Mouse (Mus musculus): ENCODE measurements at regions not wholly inside any gene's neighbourhood (a gene's known extent, or its start where the extent isn't known, plus 50 kb on each side); places are given as distances from the start of the nearest gene placed in this dataset.

DNA sequence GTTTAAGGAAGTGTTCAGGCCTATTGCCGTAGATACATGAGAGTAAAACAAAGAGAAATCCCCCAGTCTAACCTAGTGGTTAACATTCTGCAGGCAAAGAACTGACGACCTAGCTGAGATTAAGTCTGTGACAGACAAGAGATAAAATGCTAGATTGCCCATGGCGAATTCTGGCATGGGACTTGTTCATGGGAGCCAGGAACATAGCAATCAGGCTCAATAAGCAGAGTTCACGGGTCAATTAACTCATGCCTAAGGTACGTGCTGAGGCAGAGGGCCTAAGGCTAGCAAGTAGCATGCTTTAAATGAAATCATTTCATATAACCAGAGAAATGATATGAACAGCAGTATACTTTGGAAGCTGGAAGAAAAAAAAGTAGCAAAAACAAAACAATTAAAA lies 1119.2 kb upstream of the Adgrl2 start:
- Histone ChIP-seq H3K4me2 (replicated peaks; ENCODE audit: low read depth, low read length, severe bottlenecking) (no peak overlapping the region), H3K4me1 (ENCODE audit: control insufficient read depth, insufficient read depth, low read length) (no peaks in the 10 kb centered on the region), H3K9me3 (ENCODE audit: control insufficient read depth, low read length) (no peaks in the 10 kb centered on the region), H3K27ac (replicated peaks; ENCODE audit: low read depth, low read length) (no peak overlapping the region), H3K27me3 (ENCODE audit: control insufficient read depth, insufficient read depth, low read length) (no peaks in the 10 kb centered on the region), H3K9ac (ENCODE audit: low read depth, low read length, severe bottlenecking) (no peak overlapping the region), H3K36me3 (ENCODE audit: control insufficient read depth, insufficient read depth, low read length) (no peaks in the 10 kb centered on the region), H3K4me3 (replicated peaks; ENCODE audit: low read length) (no peak overlapping the region)
- ATAC-seq (ENCODE audit: low FRiP score, low read depth) (no peak), DNase-seq (ENCODE audit: low spot score) (no peak)
- WGBS = 58% methylated on average over 5 of the region's 5 CpGs
- TF ChIP-seq POLR2A (IDR thresholded peaks at IDR 0.05; ENCODE audit: borderline replicate concordance, extremely low read depth, insufficient read depth, insufficient read length) = no peak

DNA sequence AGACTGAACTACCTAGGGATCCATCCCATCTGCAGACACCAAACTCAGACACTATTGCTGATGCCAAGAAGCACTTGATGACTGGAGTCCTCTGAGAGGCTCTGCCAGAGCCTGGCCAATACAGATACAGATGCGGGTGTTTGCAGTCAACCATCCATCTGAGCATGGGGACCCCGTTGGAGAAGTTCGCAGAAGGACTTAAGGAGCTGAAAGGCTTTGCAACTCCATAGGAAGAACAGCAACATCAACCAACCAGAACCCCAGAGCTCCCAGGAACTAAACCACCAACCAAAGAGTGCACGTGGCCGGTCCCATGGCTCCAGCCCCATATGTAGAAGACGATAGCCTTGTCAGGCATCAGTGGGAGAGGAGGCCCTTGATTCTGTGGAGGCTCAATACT lies 1121.9 kb upstream of the Adgrl2 start:
- Histone ChIP-seq H3K9ac (ENCODE audit: low read depth, low read length, severe bottlenecking) (no peak overlapping the region), H3K27me3 (ENCODE audit: control insufficient read depth, insufficient read depth, low read length) (no peaks in the 10 kb centered on the region), H3K9me3 (ENCODE audit: control insufficient read depth, low read length) (no peaks in the 10 kb centered on the region), H3K27ac (replicated peaks; ENCODE audit: low read depth, low read length) (no peak overlapping the region), H3K4me2 (replicated peaks; ENCODE audit: low read depth, low read length, severe bottlenecking) (no peak overlapping the region), H3K4me1 (ENCODE audit: control insufficient read depth, insufficient read depth, low read length) (no peaks in the 10 kb centered on the region), H3K36me3 (ENCODE audit: control insufficient read depth, insufficient read depth, low read length) (no peaks in the 10 kb centered on the region), H3K4me3 (replicated peaks; ENCODE audit: low read length) (no peak overlapping the region)
- ATAC-seq (ENCODE audit: low FRiP score, low read depth) = no peak
- DNase-seq (ENCODE audit: low spot score) = no peak
- TF ChIP-seq POLR2A (IDR thresholded peaks at IDR 0.05; ENCODE audit: borderline replicate concordance, extremely low read depth, insufficient read depth, insufficient read length) = no peak
- 89% methylated on average over 6 of the region's 6 CpGs for WGBS

DNA sequence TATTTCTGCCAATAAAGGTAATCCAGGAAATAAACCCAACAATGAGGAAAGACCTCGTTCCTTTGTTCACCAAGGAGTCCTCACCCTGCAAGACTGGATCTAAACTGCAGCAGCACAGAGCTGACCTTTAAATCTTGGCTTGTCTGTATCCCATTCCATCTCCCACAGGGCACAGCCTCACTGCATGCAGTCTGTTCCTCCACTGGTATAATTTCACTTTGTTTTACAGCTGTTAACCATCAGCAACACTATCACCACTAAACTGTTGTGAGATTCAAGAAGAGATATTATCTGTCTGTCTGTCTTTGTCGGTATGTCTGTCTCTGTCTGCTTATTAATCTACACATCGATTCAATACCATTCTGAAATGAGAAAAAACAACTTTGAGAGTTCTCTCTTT lies 1129.5 kb upstream of the Adgrl2 start:
- Histone ChIP-seq H3K4me3 (replicated peaks; ENCODE audit: low read length) (no peak overlapping the region), H3K9ac (ENCODE audit: low read depth, low read length, severe bottlenecking) (no peak overlapping the region), H3K4me1 (ENCODE audit: control insufficient read depth, insufficient read depth, low read length) (no peaks in the 10 kb centered on the region), H3K4me2 (replicated peaks; ENCODE audit: low read depth, low read length, severe bottlenecking) (no peak overlapping the region), H3K27me3 (ENCODE audit: control insufficient read depth, insufficient read depth, low read length) (no peaks in the 10 kb centered on the region), H3K36me3 (ENCODE audit: control insufficient read depth, insufficient read depth, low read length) (no peaks in the 10 kb centered on the region), H3K27ac (replicated peaks; ENCODE audit: low read depth, low read length) (no peak overlapping the region), H3K9me3 (ENCODE audit: control insufficient read depth, low read length) (no peaks in the 10 kb centered on the region)
- no peak for TF ChIP-seq POLR2A (IDR thresholded peaks at IDR 0.05; ENCODE audit: borderline replicate concordance, extremely low read depth, insufficient read depth, insufficient read length)
- DNase-seq (ENCODE audit: low spot score) = no peak
- 56% methylated on average over 3 of the region's 3 CpGs for WGBS
- ATAC-seq (ENCODE audit: low FRiP score, low read depth) = no peak

DNA sequence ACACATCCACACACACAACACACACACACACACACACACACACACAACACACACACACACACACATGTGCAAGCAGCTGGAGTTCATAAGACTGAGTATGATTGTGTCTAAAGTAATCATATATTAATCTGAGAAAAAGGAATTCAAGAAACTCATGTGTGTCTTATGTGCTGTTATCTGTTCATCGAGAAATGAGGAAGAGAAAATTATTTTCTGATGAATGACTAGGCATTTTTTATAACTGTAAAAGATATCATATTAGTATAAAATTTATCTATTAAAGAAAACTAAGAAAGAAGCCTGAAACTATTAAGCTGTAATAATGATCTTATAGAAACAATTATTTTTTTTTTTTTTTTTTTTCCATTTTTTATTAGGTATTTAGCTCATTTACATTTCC lies 1156.3 kb upstream of the Adgrl2 start:
- Histone ChIP-seq H3K4me2 (replicated peaks; ENCODE audit: low read depth, low read length, severe bottlenecking) (no peak overlapping the region), H3K27ac (replicated peaks; ENCODE audit: low read depth, low read length) (no peak overlapping the region), H3K9ac (ENCODE audit: low read depth, low read length, severe bottlenecking) (no peak overlapping the region), H3K27me3 (ENCODE audit: control insufficient read depth, insufficient read depth, low read length) (no peaks in the 10 kb centered on the region), H3K36me3 (ENCODE audit: control insufficient read depth, insufficient read depth, low read length) (no peaks in the 10 kb centered on the region), H3K9me3 (ENCODE audit: control insufficient read depth, low read length) (no peaks in the 10 kb centered on the region), H3K4me1 (ENCODE audit: control insufficient read depth, insufficient read depth, low read length) (no peaks in the 10 kb centered on the region), H3K4me3 (replicated peaks; ENCODE audit: low read length) (no peak overlapping the region)
- no peak for ATAC-seq (ENCODE audit: low FRiP score, low read depth)
- no peak for TF ChIP-seq POLR2A (IDR thresholded peaks at IDR 0.05; ENCODE audit: borderline replicate concordance, extremely low read depth, insufficient read depth, insufficient read length)
- 92% methylated on average over 1 of the region's 1 CpGs for WGBS
- DNase-seq (ENCODE audit: low spot score) = no peak

DNA sequence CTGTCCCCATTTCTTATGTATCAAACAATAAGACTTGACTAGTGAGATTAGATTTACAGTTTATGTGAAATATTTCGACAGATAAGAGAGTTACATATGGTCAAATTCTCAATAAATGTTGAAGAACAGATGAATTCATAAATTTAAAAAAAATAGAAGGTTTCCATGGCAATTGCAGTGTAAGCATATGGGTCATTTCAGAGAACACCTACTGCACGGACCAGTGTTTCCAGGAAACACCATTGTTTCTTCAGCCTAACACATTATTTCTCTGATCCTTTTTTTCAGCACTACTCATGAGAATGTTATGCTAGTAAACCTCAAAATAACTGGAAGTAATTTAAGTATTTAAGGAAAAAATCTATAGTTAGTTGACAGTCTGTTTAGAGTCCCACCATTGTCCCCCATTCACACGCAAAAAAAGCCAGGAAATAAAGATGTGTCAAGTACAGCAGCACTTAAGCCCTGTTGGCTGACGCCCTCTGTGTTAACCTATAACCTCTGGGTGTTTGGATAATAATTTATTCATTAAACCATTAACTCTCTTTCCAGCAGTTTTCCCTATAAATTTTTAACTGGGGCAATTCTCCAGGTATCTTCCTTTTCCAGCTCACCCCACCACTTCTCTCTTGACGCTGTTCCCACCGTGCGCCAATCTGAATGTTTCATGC lies 1160.9 kb upstream of the Adgrl2 start:
- Histone ChIP-seq H3K27ac (replicated peaks; ENCODE audit: low read depth, low read length) (no peak overlapping the region), H3K36me3 (ENCODE audit: control insufficient read depth, insufficient read depth, low read length) (no peaks in the 10 kb centered on the region), H3K4me2 (replicated peaks; ENCODE audit: low read depth, low read length, severe bottlenecking) (no peak overlapping the region), H3K27me3 (ENCODE audit: control insufficient read depth, insufficient read depth, low read length) (no peaks in the 10 kb centered on the region), H3K9me3 (ENCODE audit: control insufficient read depth, low read length) (no peaks in the 10 kb centered on the region), H3K4me3 (replicated peaks; ENCODE audit: low read length) (no peak overlapping the region), H3K4me1 (ENCODE audit: control insufficient read depth, insufficient read depth, low read length) (no peaks in the 10 kb centered on the region), H3K9ac (ENCODE audit: low read depth, low read length, severe bottlenecking) (no peak overlapping the region)
- WGBS = 63% methylated on average over 7 of the region's 7 CpGs
- no peak for TF ChIP-seq POLR2A (IDR thresholded peaks at IDR 0.05; ENCODE audit: borderline replicate concordance, extremely low read depth, insufficient read depth, insufficient read length)
- ATAC-seq (ENCODE audit: low FRiP score, low read depth) (0 out of 2 replicates have a peak, but pooled peaks have one; percentile 19), DNase-seq (ENCODE audit: low spot score) (peak; percentile 7)

DNA sequence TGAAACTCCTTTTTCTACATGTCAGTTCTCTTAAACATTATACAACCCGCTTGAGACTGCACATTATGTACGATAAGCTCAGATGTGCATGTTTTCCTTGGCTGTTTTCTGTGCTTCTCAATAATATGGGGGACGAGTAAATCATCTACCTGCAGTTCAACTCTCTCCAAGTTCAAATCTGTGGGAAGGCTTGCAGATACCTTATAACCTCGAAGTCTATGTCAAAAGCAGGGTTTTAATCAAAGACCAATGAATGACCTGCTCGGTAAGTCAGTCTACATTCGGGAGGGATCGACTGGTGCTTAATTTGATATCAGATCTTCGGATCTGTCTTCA lies 1161.4 kb upstream of the Adgrl2 start:
- H3K4me1 ChIP-seq (ENCODE audit: control insufficient read depth, insufficient read depth, low read length) = no peaks in the 10 kb centered on the region
- no peak overlapping the region for H3K9ac ChIP-seq (ENCODE audit: low read depth, low read length, severe bottlenecking)
- H3K27me3 ChIP-seq (ENCODE audit: control insufficient read depth, insufficient read depth, low read length) = no peaks in the 10 kb centered on the region
- no peak for ATAC-seq (ENCODE audit: low FRiP score, low read depth)
- H3K9me3 ChIP-seq (ENCODE audit: control insufficient read depth, low read length) = no peaks in the 10 kb centered on the region
- H3K27ac ChIP-seq (replicated peaks; ENCODE audit: low read depth, low read length) = no peak overlapping the region
- no peak for TF ChIP-seq POLR2A (IDR thresholded peaks at IDR 0.05; ENCODE audit: borderline replicate concordance, extremely low read depth, insufficient read depth, insufficient read length)
- H3K36me3 ChIP-seq (ENCODE audit: control insufficient read depth, insufficient read depth, low read length) = no peaks in the 10 kb centered on the region
- no peak for DNase-seq (ENCODE audit: low spot score)
- no peak overlapping the region for H3K4me2 ChIP-seq (replicated peaks; ENCODE audit: low read depth, low read length, severe bottlenecking)
- H3K4me3 ChIP-seq (replicated peaks; ENCODE audit: low read length) = no peak overlapping the region
- WGBS = 78% methylated on average over 8 of the region's 8 CpGs

All from limb, embryonic 14.5 days (tissue).